Mouse (Mus musculus) Muller cell, postnatal 12 days (primary cell): ENCODE results near the gene Dus4l.
"Not testable (repeated sequence)": the region's sequence is repeated elsewhere in the genome, so short reads cannot be mapped to it uniquely, and the experiment has no call there.

Experiments
- DNase-seq: peaks from one replicate; pipeline ENCODE4 v3.0.0-alpha.2; 2015; ENCODE audit errors: inconsistent ontology term

The Dus4l gene

GRCm38 (mm10) chr12:31654197-31654964 lies at the start of gene Dus4l, which contains the start of gene Cog5:
TSS of gene Dus4l (minus strand) at chr12:31654826.
TSS of gene Cog5 (plus strand) at chr12:31654869.
- peak; percentile 96 for DNase-seq

- DNase-seq: no peak
Observed at GRCm38 (mm10) chr12:31703904-31704303, 49.3 kb upstream of the Dus4l start.

- no peak for DNase-seq
Observed at GRCm38 (mm10) chr12:31701411-31701810, 46.8 kb upstream of the Dus4l start.

GRCm38 (mm10) chr12:31700623-31701347 lies 46.2 kb upstream of the Dus4l start:
- no peak for DNase-seq

GRCm38 (mm10) chr12:31693278-31693677 lies 38.7 kb upstream of the Dus4l start:
- DNase-seq: no peak

GRCm38 (mm10) chr12:31686679-31687078 lies 32.1 kb upstream of the Dus4l start:
- no peak for DNase-seq

- no peak for DNase-seq
Observed at GRCm38 (mm10) chr12:31667187-31667586, 12.6 kb upstream of the Dus4l start.

- DNase-seq: no peak
Observed at GRCm38 (mm10) chr12:31665999-31666398, 11.4 kb upstream of the Dus4l start.

GRCm38 (mm10) chr12:31656841-31657240 lies 2.2 kb upstream of the Dus4l start:
- no peak for DNase-seq

- DNase-seq: peak; percentile 91
Observed at GRCm38 (mm10) chr12:31654965-31655477, 395 bp upstream of the Dus4l start.

- no peak for DNase-seq
Observed at GRCm38 (mm10) chr12:31653611-31654010, 1.0 kb downstream of the Dus4l start.

GRCm38 (mm10) chr12:31635240-31635607 lies 19.4 kb downstream of the Dus4l start:
- DNase-seq: no peak

- peak; percentile 87 for DNase-seq
Observed at GRCm38 (mm10) chr12:31634343-31635239, 20.0 kb downstream of the Dus4l start, which contains the start of gene Bcap29. TSS of gene Bcap29 (minus strand) at chr12:31634658.

GRCm38 (mm10) chr12:31633970-31634342 lies 20.7 kb downstream of the Dus4l start:
- no peak for DNase-seq

- DNase-seq: not testable (repeated sequence)
Observed at GRCm38 (mm10) chr12:31628396-31628795, 26.2 kb downstream of the Dus4l start.

- DNase-seq: no peak
Observed at GRCm38 (mm10) chr12:31625016-31625415, 29.6 kb downstream of the Dus4l start.

GRCm38 (mm10) chr12:31620106-31620505 lies 34.5 kb downstream of the Dus4l start:
- no peak for DNase-seq

GRCm38 (mm10) chr12:31613353-31613752 lies 41.3 kb downstream of the Dus4l start:
- no peak for DNase-seq

- DNase-seq: no peak
Observed at GRCm38 (mm10) chr12:31608138-31608537, 46.5 kb downstream of the Dus4l start.

GRCm38 (mm10) chr12:31604894-31605293 lies 49.7 kb downstream of the Dus4l start:
- no peak for DNase-seq

- no peak for DNase-seq
Observed at GRCm38 (mm10) chr12:31603586-31603985, 51.0 kb downstream of the Dus4l start.

GRCm38 (mm10) chr12:31594296-31594695 lies 60.3 kb downstream of the Dus4l start:
- DNase-seq: no peak
